Mouse (Mus musculus) WW6 (cell line): ENCODE measurements around the gene Ogfod2.

ENCODE experiments used
- DNase-seq: peaks from one replicate; pipeline ENCODE4 v3.0.0-alpha.2; 2013; ENCODE audit warnings: low read depth, low spot score

The Ogfod2 gene

DNA sequence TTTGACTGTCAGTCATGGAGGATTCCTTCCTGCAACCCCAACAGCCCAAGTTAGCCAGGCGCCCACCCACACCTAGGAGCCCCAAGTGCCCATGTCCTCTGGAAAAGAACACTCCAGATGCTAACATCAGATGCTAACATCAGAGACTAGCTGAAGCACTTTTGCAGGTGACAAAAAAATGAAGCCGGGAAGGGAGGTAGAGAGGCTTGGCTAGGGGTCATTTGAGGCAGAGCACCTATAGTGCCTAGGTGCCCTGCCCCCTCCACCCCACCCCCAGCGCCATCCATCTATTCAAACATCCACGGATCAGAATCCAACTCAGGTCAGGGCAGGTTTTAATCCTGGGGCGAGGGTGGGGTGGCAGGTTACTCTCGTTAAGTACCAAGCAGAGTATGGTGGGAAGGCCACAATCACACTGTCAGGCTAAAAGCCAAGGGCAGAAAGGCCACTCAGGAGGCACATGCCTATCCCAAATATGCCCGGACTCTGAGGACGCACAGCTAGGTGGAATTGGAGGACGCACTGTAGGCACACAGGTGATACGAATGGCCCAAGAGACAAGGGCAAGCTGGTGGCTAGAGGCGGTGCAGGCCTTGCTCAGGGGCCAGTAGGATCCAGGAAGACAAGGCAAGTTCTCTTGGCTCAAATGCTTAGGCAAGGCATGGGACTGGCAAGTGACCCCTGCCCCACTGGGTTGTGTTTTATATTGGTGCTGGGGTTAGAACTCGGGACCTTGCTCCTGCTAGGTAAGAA lies 18.1 kb upstream of the Ogfod2 start:
- no peak for DNase-seq

DNA sequence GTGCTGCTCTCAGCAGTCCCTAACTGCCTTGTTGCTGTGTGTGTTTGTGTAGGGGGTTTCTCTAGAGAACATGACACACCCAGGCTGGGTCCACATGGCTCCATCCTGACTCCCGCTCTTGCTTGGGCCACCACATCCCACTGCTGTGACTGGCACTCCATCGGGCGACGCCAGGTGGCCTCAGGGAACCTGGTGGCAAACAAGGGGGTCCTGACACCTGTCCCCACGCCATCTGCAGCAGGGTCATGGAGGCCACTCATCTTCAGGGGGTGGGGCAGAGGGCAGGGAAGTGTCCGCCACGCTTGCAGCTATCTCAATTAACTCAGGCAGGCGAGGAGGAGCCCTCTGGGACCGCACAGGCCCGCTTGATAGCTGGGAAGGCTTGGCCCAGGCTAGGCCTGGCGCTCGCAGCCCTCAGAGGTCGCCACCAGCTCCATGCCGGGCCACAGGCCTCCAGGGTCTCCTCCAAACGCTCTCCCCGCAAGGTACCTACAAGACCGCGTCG lies 17.0 kb upstream of the Ogfod2 start:
- DNase-seq, result no peak

DNA sequence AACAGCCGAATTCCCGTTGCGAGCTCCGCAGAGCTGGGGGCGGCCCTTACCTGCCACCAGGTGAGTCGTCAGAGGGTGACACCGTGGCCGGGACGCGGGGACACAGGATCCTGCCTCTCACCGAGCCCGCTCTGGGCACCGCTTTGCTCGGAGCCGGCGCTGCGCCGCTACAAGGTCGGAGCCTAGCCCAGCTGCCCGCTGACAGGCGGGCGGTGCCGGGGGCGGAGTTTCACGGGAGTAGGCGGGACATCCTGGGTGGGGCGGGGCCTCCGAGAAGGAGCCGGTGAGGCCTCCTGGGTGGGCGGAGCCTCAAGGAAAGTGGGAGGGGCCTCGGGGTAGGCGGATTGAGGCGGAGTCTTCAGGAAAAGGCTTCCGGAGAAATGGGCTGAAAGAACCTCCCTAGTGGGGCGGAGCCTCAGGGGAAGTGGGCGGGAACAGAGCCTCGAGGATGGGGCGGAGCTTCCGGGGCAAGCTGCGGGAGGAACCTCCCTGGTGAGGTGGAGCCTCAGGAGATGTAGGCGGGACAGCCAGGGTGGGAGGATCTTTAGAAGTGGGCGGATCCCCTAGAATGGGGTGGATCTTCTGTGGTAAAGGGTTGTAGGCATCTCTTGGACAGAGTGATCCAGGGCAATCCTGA lies 16.4 kb upstream of the Ogfod2 start, which contains the start of gene Abcb9:
Abcb9 (minus strand) TSS at position 203 of the 637 bp plus-strand sequence.
- DNase-seq, result peak; percentile 97

DNA sequence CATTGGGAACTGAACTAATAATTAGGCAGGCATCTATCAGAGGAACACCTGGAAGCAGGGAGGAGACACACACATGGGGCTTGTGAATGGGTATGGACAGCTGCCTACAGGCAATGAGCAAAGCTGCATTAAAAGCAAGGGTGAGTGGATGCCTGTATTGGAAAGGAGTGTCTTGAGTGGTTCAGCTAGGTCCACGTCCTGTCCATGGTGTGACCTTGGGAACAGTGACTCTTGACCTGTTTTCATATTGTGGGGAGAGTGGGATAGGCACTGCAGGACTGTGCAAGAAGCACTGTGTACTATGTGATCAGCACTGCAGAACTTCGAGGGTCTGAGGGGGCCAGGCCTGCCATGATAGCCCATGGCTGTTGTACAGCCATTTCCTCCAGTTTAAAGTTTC lies 13.2 kb upstream of the Ogfod2 start:
- DNase-seq, result no peak

DNA sequence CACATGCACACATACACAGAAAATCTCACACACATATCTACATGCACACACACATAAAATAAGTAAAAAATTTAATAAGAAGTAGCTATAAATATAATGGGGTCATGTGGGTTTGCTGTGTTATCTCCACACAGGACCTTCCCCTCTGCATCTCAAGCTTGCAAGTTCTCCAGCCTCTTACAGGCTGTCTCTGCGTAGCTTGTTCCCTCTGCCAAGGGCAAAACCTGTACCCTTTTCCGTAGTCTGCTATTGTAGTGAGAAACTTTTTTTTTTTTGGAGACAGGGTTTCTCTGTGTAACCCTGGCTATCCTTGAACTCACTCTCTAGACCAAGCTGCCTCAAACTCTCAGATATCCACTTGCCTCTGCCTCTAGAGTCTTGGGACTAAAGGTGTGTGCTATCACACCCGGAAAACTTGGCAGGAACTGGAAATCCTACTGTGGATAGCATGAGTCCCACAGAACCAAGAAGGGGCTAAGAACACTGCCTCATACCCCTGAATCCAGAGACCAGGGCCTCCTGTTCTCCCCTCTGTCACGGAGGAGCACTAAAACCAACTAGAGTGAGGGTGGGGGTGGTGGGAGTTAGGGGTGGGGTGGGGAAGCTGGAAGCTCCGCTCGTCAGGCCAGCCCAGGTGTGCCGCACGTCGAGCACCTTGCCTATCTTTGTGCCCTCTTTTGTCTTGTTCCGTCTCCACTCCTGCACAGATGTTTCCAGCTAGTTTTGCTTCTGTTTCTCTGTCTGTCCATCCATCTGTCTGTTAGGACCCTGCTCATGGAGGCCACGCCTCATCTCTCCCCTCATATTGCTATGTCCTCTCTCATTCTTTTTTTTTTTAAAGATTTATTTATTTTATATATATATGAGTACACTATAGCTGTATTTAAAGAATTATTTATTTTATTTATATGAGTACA lies 11.7 kb upstream of the Ogfod2 start:
- DNase-seq, result no peak

DNA sequence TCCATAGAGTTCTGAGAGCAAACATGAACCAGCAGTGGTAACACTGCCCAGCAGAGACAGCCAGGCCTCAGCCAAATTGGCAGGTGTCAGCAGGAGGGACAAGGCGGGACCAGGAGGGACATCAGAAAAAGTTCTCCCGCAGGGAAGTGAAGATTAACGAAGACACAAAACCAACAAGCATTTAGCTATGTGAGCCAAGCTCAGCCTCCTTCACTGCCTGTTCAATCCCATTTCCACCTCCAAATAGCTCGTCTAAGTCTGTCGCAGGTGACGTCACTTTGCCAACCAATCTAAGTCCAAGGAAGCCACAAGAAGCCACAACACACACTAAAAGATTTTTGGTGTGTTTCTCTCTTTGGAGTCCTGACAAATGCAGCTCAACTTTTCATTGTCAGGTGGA lies 9.8 kb upstream of the Ogfod2 start:
- no peak for DNase-seq

DNA sequence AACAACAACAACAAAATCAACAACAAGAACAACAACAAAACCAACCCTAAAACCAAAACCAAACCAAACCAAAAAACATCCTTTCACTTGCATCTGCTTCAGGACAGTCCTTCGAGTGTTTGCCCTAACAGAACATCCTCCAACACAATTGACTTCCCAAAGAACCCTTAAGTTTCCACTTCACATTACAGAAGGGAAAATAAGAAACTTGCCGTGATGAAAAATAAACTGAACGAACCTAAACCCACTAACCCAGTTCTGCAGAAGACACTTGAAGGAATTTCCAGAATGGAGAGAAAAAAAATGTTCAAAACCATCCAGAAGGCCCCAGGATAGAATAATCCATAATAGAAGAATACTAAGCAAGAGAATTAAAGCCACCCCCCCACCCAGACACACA lies 9.1 kb upstream of the Ogfod2 start:
- no peak for DNase-seq

DNA sequence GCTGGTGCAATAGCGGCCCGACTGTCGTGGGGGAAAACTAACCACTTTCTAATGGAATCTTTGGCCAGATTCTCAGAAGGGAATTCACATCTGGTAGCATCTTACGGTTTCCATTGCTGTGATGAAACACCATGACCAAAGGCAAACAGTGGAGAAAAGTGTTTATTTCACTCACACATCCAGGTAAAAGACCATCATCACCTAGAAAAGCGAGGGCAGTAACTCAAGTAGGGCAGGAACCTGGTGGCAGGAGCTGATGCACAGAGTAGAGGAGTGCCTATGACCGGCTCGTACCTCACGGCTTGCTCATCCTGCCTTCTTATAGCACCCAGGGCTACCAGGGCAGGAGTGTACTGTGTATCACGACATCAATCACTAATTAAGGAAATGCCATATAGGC lies 8.5 kb upstream of the Ogfod2 start:
- DNase-seq, result no peak

DNA sequence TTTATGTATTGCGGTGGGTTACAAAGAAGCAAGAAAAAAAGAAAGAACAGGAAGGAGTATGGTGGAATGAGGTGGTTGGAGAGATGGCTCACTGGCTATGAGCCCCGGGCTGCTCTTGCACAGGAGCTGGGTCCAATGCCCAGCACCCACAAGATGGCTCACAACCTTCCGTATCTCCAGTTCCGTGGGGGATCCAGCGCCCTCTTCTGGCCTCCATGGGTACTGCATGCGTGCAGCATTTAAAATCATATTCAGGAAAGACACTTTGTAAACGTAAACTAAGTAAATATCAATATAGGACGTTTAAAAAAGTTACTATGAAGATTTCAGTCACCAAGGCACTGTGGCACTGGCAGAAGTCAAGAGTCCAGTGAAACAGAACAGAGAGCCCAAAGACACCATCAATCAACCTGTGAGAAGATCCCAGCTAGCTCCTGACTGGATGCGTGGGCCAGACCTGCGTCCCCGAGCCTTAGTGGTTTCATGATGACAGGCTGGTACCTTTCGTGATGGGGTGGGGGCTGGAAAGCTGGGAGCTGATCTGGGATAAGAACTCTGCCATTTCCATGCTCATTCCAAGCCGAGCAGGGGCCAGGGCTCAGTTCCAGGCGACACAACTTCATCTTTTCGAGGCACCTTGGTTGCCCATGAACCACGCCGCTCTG lies 888 bp upstream of the Ogfod2 start:
- no peak for DNase-seq

DNA sequence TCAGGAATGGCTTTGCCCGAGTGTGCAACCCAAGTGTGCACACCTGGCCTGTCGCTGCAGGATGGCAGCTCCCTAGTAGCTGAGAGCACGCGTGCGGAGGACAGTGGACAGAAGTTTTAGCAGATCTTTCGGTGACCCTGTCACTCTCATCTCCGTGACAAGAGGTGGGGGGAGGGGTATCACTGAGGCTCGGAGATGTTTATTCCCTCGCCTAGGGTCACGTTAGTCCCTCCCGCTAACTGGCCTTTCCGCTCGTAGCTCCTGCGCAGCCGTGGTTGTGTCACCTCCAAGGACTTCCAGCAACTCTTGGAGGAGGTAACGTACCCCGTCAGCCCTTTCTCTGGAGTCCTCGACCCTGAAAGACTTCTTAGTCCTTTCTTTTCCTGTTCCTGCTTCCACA lies 434 bp downstream of the Ogfod2 start:
- DNase-seq, result no peak

DNA sequence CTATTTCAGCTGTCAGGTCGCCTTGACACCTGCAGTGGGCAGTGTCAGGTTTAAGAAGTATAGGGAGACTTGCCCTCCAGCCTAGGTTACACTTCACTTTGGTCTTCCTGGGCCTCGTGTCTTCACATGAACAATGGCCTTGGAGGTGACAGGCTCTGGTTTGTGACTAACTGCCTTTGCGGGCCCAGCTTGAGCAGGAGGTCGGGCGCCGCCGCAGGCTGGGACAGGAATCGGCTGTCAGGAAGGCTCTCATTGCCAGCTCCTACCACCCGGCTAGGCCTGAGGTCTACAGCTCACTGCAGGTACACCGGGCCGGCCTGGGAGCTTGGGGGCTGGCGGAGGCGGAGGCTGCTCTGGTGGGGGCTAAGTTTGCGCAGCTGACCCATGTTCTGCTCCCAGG lies 933 bp downstream of the Ogfod2 start:
- no peak for DNase-seq

DNA sequence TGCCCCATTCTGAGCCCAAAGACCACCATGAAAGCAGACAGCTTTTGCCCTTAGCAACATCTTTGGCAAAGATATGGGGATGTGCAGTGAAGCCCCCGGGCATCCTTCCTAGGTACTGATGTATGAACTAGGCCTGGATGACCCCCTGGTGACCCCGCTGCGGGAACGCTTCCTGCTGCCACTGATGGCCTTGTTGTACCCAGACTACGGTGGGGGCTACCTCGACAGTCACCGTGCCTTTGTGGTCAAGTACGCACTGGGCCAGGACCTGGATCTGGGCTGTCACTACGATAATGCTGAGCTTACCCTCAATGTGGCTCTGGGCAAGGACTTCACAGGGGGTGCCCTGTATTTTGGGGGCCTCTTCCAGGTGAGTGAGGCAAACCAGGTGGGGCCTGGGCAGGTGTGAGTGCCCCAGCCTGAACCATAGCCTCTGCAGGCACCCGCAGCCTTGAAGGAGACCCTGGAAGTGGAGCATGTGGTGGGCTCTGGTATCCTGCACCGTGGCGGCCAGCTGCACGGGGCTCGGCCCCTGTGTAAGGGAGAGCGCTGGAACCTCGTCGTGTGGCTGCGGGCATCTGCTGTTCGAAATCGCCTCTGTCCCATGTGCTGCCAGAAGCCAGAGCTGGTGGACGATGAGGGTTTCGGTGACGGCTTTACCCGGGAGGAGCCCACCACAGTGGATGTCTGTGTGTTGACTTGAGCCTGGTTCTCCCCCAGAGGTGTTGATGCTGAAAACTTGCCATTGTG lies 2.4 kb downstream of the Ogfod2 start:
- DNase-seq, result no peak

DNA sequence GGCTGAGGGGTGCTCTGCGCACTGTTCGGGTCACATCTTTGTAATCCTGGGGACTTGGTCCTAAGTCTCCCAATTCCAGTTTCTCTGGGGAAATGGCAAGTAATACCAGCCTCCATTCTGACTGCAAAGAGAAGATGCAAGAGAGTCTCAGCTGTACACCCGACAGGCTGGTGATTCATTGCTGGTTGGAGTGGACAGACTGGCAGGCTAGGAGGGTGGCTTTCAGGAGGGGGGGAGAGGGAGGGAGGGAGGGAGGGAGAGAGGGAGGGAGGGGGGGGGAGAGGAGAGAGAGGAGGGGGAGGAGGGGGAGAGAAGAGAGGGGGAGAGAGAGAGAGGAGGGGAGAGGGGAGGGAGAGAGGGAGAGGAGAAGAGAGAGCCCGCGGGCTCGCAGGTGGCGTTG lies 3.4 kb downstream of the Ogfod2 start:
- DNase-seq, result no peak

DNA sequence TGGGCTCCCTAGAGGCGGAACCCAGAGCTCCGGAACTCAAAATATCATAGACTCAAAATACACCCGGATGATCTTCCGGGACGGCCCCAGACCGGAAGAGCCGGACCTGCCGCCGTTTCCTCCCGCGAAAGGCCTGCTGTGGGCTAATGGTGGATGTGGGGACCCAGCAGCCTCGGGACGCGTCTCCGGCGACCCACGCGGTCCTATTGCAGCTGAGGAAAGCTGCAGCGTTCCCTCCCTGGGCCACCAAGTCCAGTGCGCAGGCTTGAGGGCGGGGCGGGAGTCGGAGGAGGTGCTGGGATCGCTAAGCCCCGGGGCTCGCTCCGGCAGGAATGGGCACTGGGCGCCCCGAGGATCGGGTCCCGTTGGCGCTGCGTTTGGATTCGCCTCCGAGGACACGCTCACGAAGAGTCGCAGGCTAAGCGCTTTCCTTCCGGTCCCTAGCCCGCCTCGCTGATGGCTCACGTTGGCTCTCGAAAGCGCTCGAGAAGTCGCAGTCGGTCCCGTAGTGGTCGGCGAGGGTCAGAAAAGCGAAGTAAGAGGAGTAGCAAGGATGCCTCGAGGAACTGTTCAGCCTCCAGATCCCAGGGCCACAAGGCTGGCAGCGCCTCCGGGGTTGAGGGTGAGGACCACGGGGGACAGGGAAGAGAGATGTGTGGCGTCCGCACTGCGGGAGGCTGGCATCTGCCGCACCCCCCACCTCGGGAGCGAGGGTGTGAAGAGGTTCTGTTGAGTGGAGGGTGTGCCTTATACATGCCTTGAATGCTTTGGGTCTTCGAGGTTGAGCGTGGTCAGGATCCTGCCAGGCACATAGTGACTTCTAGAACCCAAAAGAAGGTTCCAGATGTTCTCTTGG lies 4.1 kb downstream of the Ogfod2 start, which contains the start of gene Arl6ip4:
Arl6ip4 (plus strand) TSS at position 100 of the 856 bp plus-strand sequence.
- DNase-seq, result peak; percentile 56

DNA sequence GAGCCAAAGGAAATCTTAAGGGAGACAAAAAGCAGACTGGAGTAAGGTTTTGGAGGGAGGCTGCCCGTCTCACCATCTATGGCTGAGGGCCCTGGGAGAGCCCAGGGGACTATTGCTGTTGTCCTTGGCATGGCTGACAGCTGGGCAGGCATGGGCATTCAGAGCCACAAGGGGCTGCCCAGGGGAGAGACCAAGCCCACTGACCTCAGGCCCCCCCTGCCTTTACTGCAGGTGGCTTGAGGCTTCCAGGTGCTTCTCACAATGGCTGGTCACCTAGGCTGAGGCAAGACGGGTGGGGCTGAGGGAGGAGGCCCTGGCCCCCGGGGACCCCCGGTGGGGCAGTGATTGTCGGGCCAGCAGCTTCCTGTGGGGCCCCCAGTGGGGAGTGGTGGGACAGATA lies 7.1 kb downstream of the Ogfod2 start:
- no peak for DNase-seq

DNA sequence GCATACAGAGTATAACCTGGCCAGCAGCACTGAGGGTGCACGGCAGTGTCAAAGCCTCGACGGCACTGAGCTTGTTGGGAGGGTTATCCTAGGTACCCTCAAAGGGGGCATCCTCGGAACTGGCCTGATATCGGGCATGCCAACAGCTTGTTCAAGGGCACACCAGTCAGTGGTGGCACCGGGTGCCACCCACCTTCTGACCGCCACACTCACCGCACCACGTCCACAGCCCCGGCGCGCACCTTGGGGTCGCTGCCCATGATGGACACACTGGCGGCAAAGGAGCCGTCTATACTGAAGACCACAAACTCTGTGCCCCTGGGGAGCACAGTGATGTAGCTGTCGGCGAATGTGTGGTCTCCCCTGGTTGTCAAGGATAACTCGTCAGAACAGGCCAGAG lies 10.3 kb downstream of the Ogfod2 start:
- no peak for DNase-seq

DNA sequence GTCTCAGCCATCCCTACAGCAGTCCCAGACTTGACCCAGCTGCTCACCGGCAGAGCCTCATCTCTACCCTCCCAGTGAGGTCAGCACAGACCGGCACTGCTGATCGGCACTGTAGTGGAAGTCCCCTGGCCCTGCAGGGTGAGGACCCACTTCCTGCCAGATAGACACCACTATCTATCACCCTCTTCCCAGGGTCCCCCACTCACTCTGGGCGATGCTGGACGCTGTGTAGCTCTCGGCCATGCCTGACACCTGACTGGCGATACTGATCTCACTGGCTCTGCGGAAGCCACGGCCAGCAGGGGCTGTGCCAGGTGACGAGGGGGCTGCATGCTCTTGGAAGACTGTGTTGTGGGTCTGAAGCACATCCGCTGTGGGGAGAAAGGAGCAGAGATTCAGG lies 13.0 kb downstream of the Ogfod2 start:
- DNase-seq, result no peak

DNA sequence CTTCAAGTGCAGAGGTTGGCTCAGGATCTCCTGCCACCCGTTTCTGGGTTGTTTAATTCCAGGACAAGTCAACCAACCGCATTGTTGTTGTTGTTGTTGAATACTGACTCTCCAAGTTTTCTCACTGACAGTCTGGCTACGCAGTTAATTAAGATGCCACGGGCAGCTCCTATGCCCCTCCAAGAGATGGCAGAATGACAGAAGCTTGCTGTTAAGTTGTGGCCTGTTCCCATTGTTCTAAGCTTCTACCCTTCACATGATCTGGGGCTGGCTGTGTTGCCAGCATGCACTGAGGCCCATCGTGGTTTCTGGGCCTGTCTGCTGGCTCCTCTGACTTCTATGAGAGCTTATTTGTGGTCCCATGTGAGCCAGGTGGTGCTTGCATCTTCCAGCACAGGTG lies 22.2 kb downstream of the Ogfod2 start:
- DNase-seq, result no peak

DNA sequence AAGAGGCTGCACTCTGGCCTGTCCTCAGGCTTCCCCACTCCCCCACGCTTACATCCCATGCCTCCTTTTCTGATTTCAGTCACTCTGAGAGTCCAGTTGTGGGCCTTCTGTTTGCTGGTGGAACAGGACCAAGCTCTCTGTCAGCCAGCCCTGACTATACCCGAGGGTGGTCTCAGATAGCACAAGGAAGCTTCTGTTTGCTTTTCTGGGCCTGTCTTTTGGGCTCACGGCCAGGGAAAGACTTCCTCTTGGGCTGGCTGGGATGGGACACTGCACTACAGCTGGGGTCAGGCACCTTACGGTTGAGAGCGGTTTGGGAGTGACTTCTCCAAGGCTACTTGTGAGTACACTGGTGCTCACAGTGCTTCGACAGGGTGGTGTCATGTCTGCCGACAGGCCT lies 26.0 kb downstream of the Ogfod2 start:
- DNase-seq, result no peak

DNA sequence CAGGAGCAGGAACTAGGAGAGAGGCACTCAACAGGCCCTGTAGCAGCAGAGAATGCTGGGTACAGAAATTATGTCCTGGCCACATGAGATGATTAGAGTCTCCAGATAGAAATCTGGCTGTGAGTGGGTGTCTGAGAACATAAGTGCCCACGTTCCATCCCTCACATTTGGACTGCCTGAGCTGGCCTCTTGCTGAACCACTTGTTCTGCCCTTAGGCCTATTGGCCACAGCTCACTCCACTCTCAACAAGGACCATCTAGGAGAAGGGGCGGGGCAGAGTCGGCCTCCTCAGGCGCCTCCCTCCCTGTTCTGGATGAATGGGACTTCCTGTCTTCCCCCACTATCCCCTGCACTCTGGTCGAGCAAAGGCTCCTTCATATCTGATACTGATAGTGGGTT lies 36.9 kb downstream of the Ogfod2 start:
- DNase-seq, result no peak
